Mouse (Mus musculus) liver, postnatal 0 days (tissue): ENCODE measurements around the gene Fer. TPM values are rescaled to one million over a fixed set of nuclear protein-coding genes. Genes with fewer than 3 reads are reported as not detected.
A peak's percentile ranks its signal among the peaks of the same experiment; 100 is the strongest.

Experiments
- ATAC-seq: fragments of 200-750 bp; cut with Nextera tagmentation; 2 replicates; pipeline ENCODE4 v1.8.0; 2017; ENCODE audit warnings: mild to moderate bottlenecking, moderate library complexity
- DNase-seq: peaks from one replicate; pipeline ENCODE4 v3.0.0-alpha.2; 2016
- H3K27ac ChIP-seq: fragments of 300-500 bp; sonication (generic); 2 replicates; pipeline ENCODE4 v1.5.1; 2014; ENCODE audit warnings: antibody characterized with exemption, moderate library complexity, mild to moderate bottlenecking, low read depth
- H3K27me3 ChIP-seq: fragments of 300-500 bp; sonication (generic); 2 replicates; pipeline ENCODE4 v1.6.1; 2014; ENCODE audit warnings: low read length, control low read depth, mixed read lengths; ENCODE audit not compliant: insufficient read depth
- H3K36me3 ChIP-seq: fragments of 300-500 bp; sonication (generic); replicated peaks from 2 replicates; pipeline ENCODE4 v1.6.1; 2014; ENCODE audit warnings: mild to moderate bottlenecking, control low read depth, low read length, moderate library complexity, mixed read lengths; ENCODE audit not compliant: insufficient read depth
- H3K4me1 ChIP-seq: fragments of 300-500 bp; sonication (generic); 2 replicates; pipeline ENCODE4 v1.6.1; 2014; ENCODE audit warnings: antibody characterized with exemption, mild to moderate bottlenecking, control low read depth; ENCODE audit not compliant: insufficient read depth
- H3K4me2 ChIP-seq: fragments of 300-500 bp; sonication (generic); 2 replicates; pipeline ENCODE4 v1.6.1; 2014; ENCODE audit warnings: low read depth, mild to moderate bottlenecking, low read length, moderate library complexity, mixed read lengths
- H3K4me3 ChIP-seq: fragments of 300-500 bp; sonication (generic); 2 replicates; pipeline ENCODE4 v1.5.1; 2014; ENCODE audit warnings: low read depth, low read length
- H3K9ac ChIP-seq: fragments of 300-500 bp; sonication (generic); replicated peaks from 2 replicates; pipeline ENCODE4 v1.6.1; 2014; ENCODE audit warnings: mild to moderate bottlenecking, moderate library complexity
- H3K9me3 ChIP-seq: fragments of 300-500 bp; sonication (generic); 2 replicates; pipeline ENCODE4 v1.6.1; 2016; ENCODE audit warnings: mild to moderate bottlenecking, control low read depth, low read length, mixed read lengths
- CTCF ChIP-seq: sonication (generic); IDR thresholded peaks from 2 replicates; pipeline ENCODE4 v1.5.1; 2016; ENCODE audit warnings: antibody characterized with exemption, low read depth
- EP300 ChIP-seq: IDR thresholded peaks from 2 replicates; pipeline ENCODE4 v1.6.1; 2016; ENCODE audit warnings: antibody characterized with exemption, low read depth, mild to moderate bottlenecking
- WGBS: fragments of 180-500 bp; shearing (Covaris S2); extraction: QIAGEN DNeasy Blood & Tissue Kit; methylation state at CpG from one replicate; pipeline ENCODE4 v1.1.7; 2014; ENCODE audit not compliant: insufficient replicate concordance; 5-methylcytosine and 5-hydroxymethylcytosine counted together
- polyA plus RNA-seq: library from polyadenylated mRNA; unstranded; fragments of >200 nt; fragmentation: Nextera tagmentation; extraction: Ambion mirVana; gene quantifications from 2 replicates; pipeline ENCODE4 v1.2.1, GENCODE M21; 2015

Gene Fer
- polyA plus RNA-seq, result 6.1 and 6.3 TPM in 2 replicates

GRCm38 (mm10) chr17:63863012-63863630 lies at the start of gene Fer:
Fer (plus strand) TSS chr17:63863062.
- WGBS, result under 1% methylated on average over 41 of the region's 41 CpGs
- Histone ChIP-seq H3K9ac (peak within 1 kb of the TSS; percentile 76), H3K4me1 (peaks cover 16% of the 10 kb centered on the region), H3K36me3 (no peaks in the 10 kb centered on the region), H3K9me3 (no peaks in the 10 kb centered on the region), H3K4me3 (peak within 1 kb of the TSS; percentile 79), H3K4me2 (peak within 1 kb of the TSS; percentile 93), H3K27ac (peak within 1 kb of the TSS; percentile 84), H3K27me3 (no peaks in the 10 kb centered on the region)
- DNase-seq (peak; percentile 16), ATAC-seq (peak; percentile 52)
- TF ChIP-seq EP300, result no peak
- TF ChIP-seq CTCF, result no peak

GRCm38 (mm10) chr17:63813552-63813951 lies 49.3 kb upstream of the Fer start:
- Histone ChIP-seq H3K27ac (no peak overlapping the region), H3K27me3 (no peaks in the 10 kb centered on the region), H3K9ac (no peak overlapping the region), H3K36me3 (no peaks in the 10 kb centered on the region), H3K9me3 (no peaks in the 10 kb centered on the region), H3K4me1 (no peaks in the 10 kb centered on the region), H3K4me2 (no peak overlapping the region), H3K4me3 (no peak overlapping the region)
- TF ChIP-seq EP300, result no peak
- no peak for TF ChIP-seq CTCF
- WGBS, result 71% methylated on average over 6 of the region's 6 CpGs
- ATAC-seq, result no peak
- no peak for DNase-seq

- WGBS, result 26% methylated on average over 10 of the region's 10 CpGs
- ATAC-seq (no peak), DNase-seq (no peak)
- no peaks in the 10 kb centered on the region for H3K27me3 ChIP-seq
- H3K36me3 ChIP-seq, result no peaks in the 10 kb centered on the region
- no peak overlapping the region for H3K9ac ChIP-seq
- TF ChIP-seq CTCF (no peak), EP300 (no peak; the same call in 1 of the 2 replicates)
- H3K4me1 ChIP-seq, result no peaks in the 10 kb centered on the region
- H3K4me2 ChIP-seq, result no peak overlapping the region
- no peak overlapping the region for H3K27ac ChIP-seq
- H3K4me3 ChIP-seq, result no peak overlapping the region
- H3K9me3 ChIP-seq, result no peaks in the 10 kb centered on the region
Observed at GRCm38 (mm10) chr17:63818444-63819027, 44.3 kb upstream of the Fer start.

GRCm38 (mm10) chr17:63824141-63824540 lies 38.7 kb upstream of the Fer start:
- TF ChIP-seq EP300, result no peak
- TF ChIP-seq CTCF, result no peak
- Histone ChIP-seq H3K9me3 (no peaks in the 10 kb centered on the region), H3K27me3 (no peaks in the 10 kb centered on the region), H3K36me3 (no peaks in the 10 kb centered on the region), H3K4me1 (no peaks in the 10 kb centered on the region), H3K27ac (no peak overlapping the region), H3K4me2 (no peak overlapping the region), H3K9ac (no peak overlapping the region), H3K4me3 (no peak overlapping the region)
- ATAC-seq (no peak), DNase-seq (no peak)
- 80% methylated on average over 4 of the region's 4 CpGs for WGBS

- H3K27me3 ChIP-seq, result no peaks in the 10 kb centered on the region
- WGBS, result 80% methylated on average over 8 of the region's 8 CpGs
- H3K9ac ChIP-seq, result no peak overlapping the region
- H3K4me3 ChIP-seq, result no peak overlapping the region
- TF ChIP-seq CTCF, result no peak
- no peak for TF ChIP-seq EP300
- H3K36me3 ChIP-seq, result no peaks in the 10 kb centered on the region
- no peaks in the 10 kb centered on the region for H3K4me1 ChIP-seq
- DNase-seq (no peak), ATAC-seq (no peak)
- H3K4me2 ChIP-seq, result no peak overlapping the region
- no peaks in the 10 kb centered on the region for H3K9me3 ChIP-seq
- no peak overlapping the region for H3K27ac ChIP-seq
Observed at GRCm38 (mm10) chr17:63826196-63826595, 36.7 kb upstream of the Fer start.

- no peak overlapping the region for H3K27ac ChIP-seq
- no peak for TF ChIP-seq EP300
- TF ChIP-seq CTCF, result no peak
- no peak overlapping the region for H3K9ac ChIP-seq
- no peaks in the 10 kb centered on the region for H3K27me3 ChIP-seq
- no peak for ATAC-seq
- no peaks in the 10 kb centered on the region for H3K4me1 ChIP-seq
- no peaks in the 10 kb centered on the region for H3K36me3 ChIP-seq
- DNase-seq, result no peak
- H3K9me3 ChIP-seq, result no peaks in the 10 kb centered on the region
- WGBS, result 38% methylated on average over 7 of the region's 7 CpGs
- no peak overlapping the region for H3K4me3 ChIP-seq
- H3K4me2 ChIP-seq, result no peak overlapping the region
Observed at GRCm38 (mm10) chr17:63826767-63827166, 36.1 kb upstream of the Fer start.
